Mouse (Mus musculus): ENCODE measurements around the gene Ino80. TPM values are rescaled to one million over a fixed set of nuclear protein-coding genes. Genes with fewer than 3 reads are reported as not detected.
A peak's percentile ranks its signal among the peaks of the same experiment; 100 is the strongest.

The Ino80 gene
- total and polyA plus RNA-seq, 2 experiments from 2014 or later: 2.4 to 13.2 TPM

- H3K36me3 ChIP-seq (ENCODE audit: insufficient read depth, low read length): peaks cover 29% of the 10 kb centered on the region
These were observed 41.0 kb downstream of the Ino80 start for GRCm38 (mm10) chr2:119436467-119436866.

GRCm38 (mm10) chr2:119413819-119414218 lies 63.7 kb downstream of the Ino80 start:
- H3K27ac ChIP-seq (ENCODE audit: low read depth, low read length): no peak overlapping the region
- H3K9ac ChIP-seq (replicated peaks; ENCODE audit: low read length, poor library complexity, severe bottlenecking): no peak overlapping the region
- DNase-seq (ENCODE audit: low spot score) (peak; percentile 83), ATAC-seq (ENCODE audit: low FRiP score) (no peak)
- no peaks in the 10 kb centered on the region for H3K9me3 ChIP-seq (ENCODE audit: low read length)
- no peaks in the 10 kb centered on the region for H3K4me1 ChIP-seq (ENCODE audit: insufficient read depth, low read length)
- H3K36me3 ChIP-seq (ENCODE audit: insufficient read depth, low read length): peaks cover 18% of the 10 kb centered on the region
- TF ChIP-seq CTCF (IDR thresholded peaks at IDR 0.05): peak; percentile 80
- no peak overlapping the region for H3K4me3 ChIP-seq (ENCODE audit: low read depth, low read length)
- 45% methylated on average over 1 of the region's 1 CpGs for WGBS
- no peaks in the 10 kb centered on the region for H3K27me3 ChIP-seq (ENCODE audit: insufficient read depth, low read length)
- no peak overlapping the region for H3K4me2 ChIP-seq (ENCODE audit: low read depth, low read length, poor library complexity, severe bottlenecking)

More at GRCm38 (mm10) chr2:119436467-119436866, 41.0 kb downstream of the Ino80 start:
- 95% methylated on average over 4 of the region's 4 CpGs for WGBS
- no peak overlapping the region for H3K4me2 ChIP-seq (ENCODE audit: low read depth, low read length, poor library complexity, severe bottlenecking)
- H3K4me3 ChIP-seq (ENCODE audit: low read depth, low read length): no peak overlapping the region
- H3K9ac ChIP-seq (replicated peaks; ENCODE audit: low read length, poor library complexity, severe bottlenecking): no peak overlapping the region
- no peak overlapping the region for H3K27ac ChIP-seq (ENCODE audit: low read depth, low read length)
- peak; percentile 13; the same call in 1 of the 2 replicates for TF ChIP-seq CTCF (IDR thresholded peaks at IDR 0.05)
- no peaks in the 10 kb centered on the region for H3K9me3 ChIP-seq (ENCODE audit: low read length)
- ATAC-seq (ENCODE audit: low FRiP score) (no peak), DNase-seq (ENCODE audit: low spot score) (no peak)
- no peaks in the 10 kb centered on the region for H3K27me3 ChIP-seq (ENCODE audit: insufficient read depth, low read length)
- no peaks in the 10 kb centered on the region for H3K4me1 ChIP-seq (ENCODE audit: insufficient read depth, low read length)

GRCm38 (mm10) chr2:119411674-119412073 lies 65.8 kb downstream of the Ino80 start:
- Histone ChIP-seq H3K4me2 (ENCODE audit: low read depth, low read length, poor library complexity, severe bottlenecking) (no peak overlapping the region), H3K9ac (replicated peaks; ENCODE audit: low read length, poor library complexity, severe bottlenecking) (no peak overlapping the region), H3K9me3 (ENCODE audit: low read length) (no peaks in the 10 kb centered on the region), H3K27me3 (ENCODE audit: insufficient read depth, low read length) (no peaks in the 10 kb centered on the region), H3K36me3 (ENCODE audit: insufficient read depth, low read length) (peaks cover 21% of the 10 kb centered on the region), H3K4me3 (ENCODE audit: low read depth, low read length) (no peak overlapping the region), H3K27ac (ENCODE audit: low read depth, low read length) (no peak overlapping the region), H3K4me1 (ENCODE audit: insufficient read depth, low read length) (no peaks in the 10 kb centered on the region)
- ATAC-seq (ENCODE audit: low FRiP score) (no peak), DNase-seq (ENCODE audit: low spot score) (no peak)
- no peak for TF ChIP-seq CTCF (IDR thresholded peaks at IDR 0.05)
- 72% methylated on average over 2 of the region's 2 CpGs for WGBS

- H3K36me3 ChIP-seq (ENCODE audit: insufficient read depth, low read length): peaks cover 22% of the 10 kb centered on the region
- no peak for TF ChIP-seq CTCF (IDR thresholded peaks at IDR 0.05)
- 83% methylated on average over 5 of the region's 5 CpGs for WGBS
These were observed 66.5 kb downstream of the Ino80 start for GRCm38 (mm10) chr2:119411016-119411415.

GRCm38 (mm10) chr2:119408733-119409132 lies 68.8 kb downstream of the Ino80 start:
- Histone ChIP-seq H3K9ac (replicated peaks; ENCODE audit: low read length, poor library complexity, severe bottlenecking) (no peak overlapping the region), H3K4me3 (ENCODE audit: low read depth, low read length) (no peak overlapping the region), H3K27me3 (ENCODE audit: insufficient read depth, low read length) (no peaks in the 10 kb centered on the region), H3K4me2 (ENCODE audit: low read depth, low read length, poor library complexity, severe bottlenecking) (no peak overlapping the region), H3K36me3 (ENCODE audit: insufficient read depth, low read length) (peaks cover 22% of the 10 kb centered on the region), H3K9me3 (ENCODE audit: low read length) (no peaks in the 10 kb centered on the region), H3K4me1 (ENCODE audit: insufficient read depth, low read length) (no peaks in the 10 kb centered on the region), H3K27ac (ENCODE audit: low read depth, low read length) (no peak overlapping the region)
- TF ChIP-seq CTCF (IDR thresholded peaks at IDR 0.05): no peak
- DNase-seq (ENCODE audit: low spot score) (no peak), ATAC-seq (ENCODE audit: low FRiP score) (no peak)

More at GRCm38 (mm10) chr2:119411016-119411415, 66.5 kb downstream of the Ino80 start:
- Histone ChIP-seq H3K4me2 (ENCODE audit: low read depth, low read length, poor library complexity, severe bottlenecking) (no peak overlapping the region), H3K27me3 (ENCODE audit: insufficient read depth, low read length) (no peaks in the 10 kb centered on the region), H3K27ac (ENCODE audit: low read depth, low read length) (no peak overlapping the region), H3K4me3 (ENCODE audit: low read depth, low read length) (no peak overlapping the region), H3K4me1 (ENCODE audit: insufficient read depth, low read length) (no peaks in the 10 kb centered on the region), H3K9ac (replicated peaks; ENCODE audit: low read length, poor library complexity, severe bottlenecking) (no peak overlapping the region), H3K9me3 (ENCODE audit: low read length) (no peaks in the 10 kb centered on the region)
- DNase-seq (ENCODE audit: low spot score) (no peak), ATAC-seq (ENCODE audit: low FRiP score) (no peak)

- TF ChIP-seq CTCF (IDR thresholded peaks at IDR 0.05): no peak
- Histone ChIP-seq H3K27ac (ENCODE audit: low read depth, low read length) (peak overlapping the region; percentile 32; the same call in 1 of the 2 replicates), H3K4me1 (ENCODE audit: insufficient read depth, low read length) (no peaks in the 10 kb centered on the region), H3K36me3 (ENCODE audit: insufficient read depth, low read length) (peaks cover 22% of the 10 kb centered on the region), H3K9me3 (ENCODE audit: low read length) (no peaks in the 10 kb centered on the region), H3K27me3 (ENCODE audit: insufficient read depth, low read length) (no peaks in the 10 kb centered on the region), H3K9ac (replicated peaks; ENCODE audit: low read length, poor library complexity, severe bottlenecking) (no peak overlapping the region), H3K4me2 (ENCODE audit: low read depth, low read length, poor library complexity, severe bottlenecking) (no peak overlapping the region), H3K4me3 (ENCODE audit: low read depth, low read length) (no peak overlapping the region)
- WGBS: 73% methylated on average over 8 of the region's 8 CpGs
- ATAC-seq (ENCODE audit: low FRiP score) (no peak), DNase-seq (ENCODE audit: low spot score) (peak; percentile 30)
These were observed 69.2 kb downstream of the Ino80 start for GRCm38 (mm10) chr2:119408278-119408677.
